Mouse (Mus musculus) heart, adult 2 months (tissue): Measurements from ENCODE around the gene Gm20388. TPM values are rescaled to one million over a fixed set of nuclear protein-coding genes. Genes with fewer than 3 reads are reported as not detected.

ENCODE experiments used
- DNase-seq, 2 experiments: peaks; one replicate each; pipeline ENCODE4 v3.0.0; 2021
- H3K27ac ChIP-seq: fragments of 200-600 bp; 2 replicates; pipeline ENCODE4 v1.8.1; 2022
- H3K27me3 ChIP-seq: fragments of 200-500 bp; 2 replicates; pipeline ENCODE4 v1.6.1; 2012; ENCODE audit warnings: mild to moderate bottlenecking, low read length, inconsistent platforms, mixed read lengths; ENCODE audit not compliant: control insufficient read depth, insufficient read depth
- H3K36me3 ChIP-seq: fragments of 200-500 bp; 2 replicates; pipeline ENCODE4 v1.6.1; 2012; ENCODE audit warnings: low read length, inconsistent platforms; ENCODE audit not compliant: control insufficient read depth, insufficient read depth
- H3K4me1 ChIP-seq: fragments of 200-500 bp; 2 replicates; pipeline ENCODE4 v1.6.1; 2011; ENCODE audit warnings: low read length; ENCODE audit not compliant: control insufficient read depth, insufficient read depth
- H3K4me3 ChIP-seq: fragments of 200-600 bp; 2 replicates; pipeline ENCODE4 v1.8.1; 2022
- H3K79me2 ChIP-seq: fragments of 200-500 bp; replicated peaks from 2 replicates; pipeline ENCODE4 v1.6.1; 2012; ENCODE audit warnings: mild to moderate bottlenecking, inconsistent platforms, low read length, moderate library complexity, mixed read lengths; ENCODE audit not compliant: control insufficient read depth, insufficient read depth
- H3K9ac ChIP-seq: fragments of 200-500 bp; 2 replicates; pipeline ENCODE4 v1.6.1; 2012; ENCODE audit warnings: low read depth, mild to moderate bottlenecking, control low read depth, inconsistent platforms, low read length, mixed read lengths
- CTCF ChIP-seq: fragments of 200-600 bp; IDR thresholded peaks from 2 replicates; pipeline ENCODE4 v1.8.1; 2022; ENCODE audit warnings: antibody characterized with exemption, mild to moderate bottlenecking, moderate library complexity
- EP300 ChIP-seq: fragments of 200-500 bp; IDR thresholded peaks from 2 replicates; pipeline ENCODE4 v1.6.1; 2011; ENCODE audit warnings: low read depth, low read length, control low read depth; ENCODE audit not compliant: insufficient read depth
- POLR2A ChIP-seq: fragments of 200-500 bp; IDR thresholded peaks from 2 replicates; pipeline ENCODE4 v1.6.1; 2011; ENCODE audit warnings: mild to moderate bottlenecking, low read depth, low read length, control low read depth; ENCODE audit not compliant: insufficient read depth
- WGBS: fragments of 180-500 bp; shearing (Covaris S2); methylation state at CpG from one replicate; pipeline ENCODE4 v1.1.7; 2018; 5-methylcytosine and 5-hydroxymethylcytosine counted together
- intact Hi-C: fragments of 180-260 bp; cut with DNase I; formaldehyde crosslinking; loops from one replicate; pipeline ENCODE4 v1.15.1; 2025
- polyA plus RNA-seq: library from polyadenylated mRNA; depleted of rRNA; stranded (reverse); fragments of >200 nt; gene quantifications from 2 replicates; pipeline ENCODE4 v1.2.3, GENCODE M21; 2012
- total RNA-seq, 2 experiments: library from RNA; stranded (reverse); gene quantifications; 2 replicates each; pipeline ENCODE4 v1.2.3; 2021

Gm20388 gene
- total and polyA plus RNA-seq, 3 experiments: 1.8 to 32.3 TPM; not detected in 1

GRCm38 (mm10) chr8:124271518-124271917 is 4360.9 kb downstream of the Gm20388 start:
- H3K4me1 ChIP-seq: peaks cover 12% of the 10 kb centered on the region; the same call in 1 of the 2 replicates
- H3K9ac ChIP-seq: no peak overlapping the region
- no peak overlapping the region for H3K4me3 ChIP-seq
- DNase-seq: no peak
- no peak overlapping the region for H3K27ac ChIP-seq
- intact Hi-C loops: no loop called here
- no peaks in the 10 kb centered on the region for H3K27me3 ChIP-seq
- no peaks in the 10 kb centered on the region for H3K36me3 ChIP-seq
- TF ChIP-seq CTCF (no peak), POLR2A (no peak), EP300 (no peak)
- WGBS: 86% methylated on average over 12 of the region's 12 CpGs
- peaks cover 3% of the 10 kb centered on the region; the same call in 1 of the 2 replicates for H3K79me2 ChIP-seq

- intact Hi-C loops: no loop called here
- peaks cover 3% of the 10 kb centered on the region; the same call in 1 of the 2 replicates for H3K79me2 ChIP-seq
These were observed 4362.2 kb downstream of the Gm20388 start for GRCm38 (mm10) chr8:124272792-124273191.

GRCm38 (mm10) chr8:124273606-124274218 is 4363.1 kb downstream of the Gm20388 start:
- Histone ChIP-seq H3K79me2 (peaks cover 3% of the 10 kb centered on the region), H3K27ac (no peak overlapping the region), H3K9ac (no peak overlapping the region), H3K4me1 (peaks cover 19% of the 10 kb centered on the region), H3K36me3 (no peaks in the 10 kb centered on the region), H3K27me3 (no peaks in the 10 kb centered on the region), H3K4me3 (no peak overlapping the region)
- no peak for DNase-seq
- TF ChIP-seq EP300 (no peak), CTCF (no peak), POLR2A (no peak)
- intact Hi-C loops: no loop called here
- WGBS: 68% methylated on average over 8 of the region's 8 CpGs

More at GRCm38 (mm10) chr8:124272792-124273191, 4362.2 kb downstream of the Gm20388 start:
- H3K36me3 ChIP-seq: no peaks in the 10 kb centered on the region
- TF ChIP-seq POLR2A (no peak), CTCF (no peak), EP300 (no peak)
- no peak overlapping the region for H3K27ac ChIP-seq
- H3K4me3 ChIP-seq: no peak overlapping the region
- peaks cover 12% of the 10 kb centered on the region for H3K4me1 ChIP-seq
- H3K27me3 ChIP-seq: no peaks in the 10 kb centered on the region
- no peak for DNase-seq
- H3K9ac ChIP-seq: no peak overlapping the region
- WGBS: 62% methylated on average over 3 of the region's 3 CpGs

GRCm38 (mm10) chr8:124274441-124275120 is 4363.9 kb downstream of the Gm20388 start:
- H3K27ac ChIP-seq: no peak overlapping the region
- 88% methylated on average over 10 of the region's 10 CpGs for WGBS
- peaks cover 21% of the 10 kb centered on the region for H3K4me1 ChIP-seq

GRCm38 (mm10) chr8:124275377-124276071 is 4364.9 kb downstream of the Gm20388 start:
- WGBS: 78% methylated on average over 10 of the region's 10 CpGs
- Histone ChIP-seq H3K36me3 (no peaks in the 10 kb centered on the region), H3K9ac (no peak overlapping the region), H3K27ac (no peak overlapping the region), H3K79me2 (peaks cover 3% of the 10 kb centered on the region), H3K4me3 (no peak overlapping the region), H3K4me1 (peaks cover 21% of the 10 kb centered on the region), H3K27me3 (no peaks in the 10 kb centered on the region)
- TF ChIP-seq POLR2A: no peak
- TF ChIP-seq EP300: no peak
- no peak for TF ChIP-seq CTCF
- DNase-seq: no peak
- intact Hi-C loops: no loop called here

More at GRCm38 (mm10) chr8:124274441-124275120, 4363.9 kb downstream of the Gm20388 start:
- no peak for TF ChIP-seq EP300
- TF ChIP-seq POLR2A: no peak
- no peak for TF ChIP-seq CTCF
- H3K4me3 ChIP-seq: no peak overlapping the region
- no peaks in the 10 kb centered on the region for H3K36me3 ChIP-seq
- H3K9ac ChIP-seq: no peak overlapping the region
- no peaks in the 10 kb centered on the region for H3K27me3 ChIP-seq
- no peak for DNase-seq
- peaks cover 3% of the 10 kb centered on the region for H3K79me2 ChIP-seq
- intact Hi-C loops: no loop called here
